Mouse (Mus musculus): ENCODE data around the gene 1110012L19Rik.

- TF ChIP-seq TAL1 (IDR thresholded peaks at IDR 0.05; ENCODE audit: low read length): no peak
- TF ChIP-seq GATA1 (IDR thresholded peaks at IDR 0.05; ENCODE audit: low read length): no peak
Observed at GRCm38 (mm10) chrX:70364202-70364601, 21.5 kb upstream of the 1110012L19Rik start.

All from erythroblast, embryonic 14.5 days (primary cell).